Mouse (Mus musculus): ENCODE results near the gene Med29.
A peak's percentile ranks its signal among the peaks of the same experiment; 100 is the strongest.

Gene Med29

GRCm38 (mm10) chr7:28392429-28393271 is at the start of gene Med29, which contains the start of gene Paf1:
Gene Med29, minus strand, starts transcription at chr7:28392708.
Gene Paf1, plus strand, starts transcription at chr7:28392951.
- peak; percentile 91 to 95 for DNase-seq (ENCODE audit: low read depth in 1 of 2, low spot score in 2 of 2)

GRCm38 (mm10) chr7:28441776-28442485 is 49.4 kb upstream of the Med29 start:
- DNase-seq (ENCODE audit: low read depth in 1 of 2, low spot score in 2 of 2), result no peak

- peak; percentile 77 to 80 for DNase-seq (ENCODE audit: low read depth in 1 of 2, low spot score in 2 of 2)
These were observed 48.2 kb upstream of the Med29 start for GRCm38 (mm10) chr7:28440739-28441138.

- DNase-seq (ENCODE audit: low read depth in 1 of 2, low spot score in 2 of 2), result no peak
These were observed 46.3 kb upstream of the Med29 start for GRCm38 (mm10) chr7:28438771-28439170.

- DNase-seq (ENCODE audit: low read depth in 1 of 2, low spot score in 2 of 2), result no peak
These were observed 45.5 kb upstream of the Med29 start for GRCm38 (mm10) chr7:28437964-28438363.

- peak; percentile 83 for DNase-seq (ENCODE audit: low read depth in 1 of 2, low spot score in 2 of 2)
These were observed 44.5 kb upstream of the Med29 start, which contains the start of gene Gmfg for GRCm38 (mm10) chr7:28436932-28437570. Gene Gmfg, plus strand, starts transcription at chr7:28437447.

GRCm38 (mm10) chr7:28436271-28436904 is 43.9 kb upstream of the Med29 start:
- DNase-seq (ENCODE audit: low read depth in 1 of 2, low spot score in 2 of 2), result peak; percentile 99 to 100

GRCm38 (mm10) chr7:28435660-28436259 is 43.3 kb upstream of the Med29 start:
- DNase-seq (ENCODE audit: low read depth in 1 of 2, low spot score in 2 of 2), result no peak

GRCm38 (mm10) chr7:28432252-28432651 is 39.7 kb upstream of the Med29 start:
- DNase-seq (ENCODE audit: low read depth in 1 of 2, low spot score in 2 of 2), result no peak

- DNase-seq (ENCODE audit: low read depth in 1 of 2, low spot score in 2 of 2), result no peak
These were observed 38.0 kb upstream of the Med29 start for GRCm38 (mm10) chr7:28430512-28430911.

GRCm38 (mm10) chr7:28427738-28428137 is 35.2 kb upstream of the Med29 start:
- DNase-seq (ENCODE audit: low read depth in 1 of 2, low spot score in 2 of 2), result no peak

- no peak for DNase-seq (ENCODE audit: low read depth in 1 of 2, low spot score in 2 of 2)
These were observed 30.5 kb upstream of the Med29 start for GRCm38 (mm10) chr7:28423018-28423417.

GRCm38 (mm10) chr7:28419416-28419815 is 26.9 kb upstream of the Med29 start:
- no peak for DNase-seq (ENCODE audit: low read depth in 1 of 2, low spot score in 2 of 2)

GRCm38 (mm10) chr7:28418096-28418670 is 25.7 kb upstream of the Med29 start:
- DNase-seq (ENCODE audit: low read depth in 1 of 2, low spot score in 2 of 2), result no peak

GRCm38 (mm10) chr7:28417368-28417767 is 24.9 kb upstream of the Med29 start:
- DNase-seq (ENCODE audit: low read depth in 1 of 2, low spot score in 2 of 2), result no peak

GRCm38 (mm10) chr7:28412826-28413225 is 20.3 kb upstream of the Med29 start:
- no peak for DNase-seq (ENCODE audit: low read depth in 1 of 2, low spot score in 2 of 2)

- DNase-seq (ENCODE audit: low read depth in 1 of 2, low spot score in 2 of 2), result no peak
These were observed 18.4 kb upstream of the Med29 start for GRCm38 (mm10) chr7:28410841-28411475.

- DNase-seq (ENCODE audit: low read depth in 1 of 2, low spot score in 2 of 2), result no peak
These were observed 9.4 kb upstream of the Med29 start for GRCm38 (mm10) chr7:28401942-28402341.

GRCm38 (mm10) chr7:28401030-28401429 is 8.5 kb upstream of the Med29 start:
- DNase-seq (ENCODE audit: low read depth in 1 of 2, low spot score in 2 of 2), result no peak
